Mouse (Mus musculus) neural tube, embryonic 15.5 days (tissue): ENCODE measurements around the gene Zfyve27. TPM values are rescaled to one million over a fixed set of nuclear protein-coding genes. Genes with fewer than 3 reads are reported as not detected.

Experiments used
- ATAC-seq: fragments of 200-750 bp; cut with Nextera tagmentation; 2 replicates; pipeline ENCODE4 v1.8.0; 2017; ENCODE audit warnings: mild to moderate bottlenecking, moderate TSS enrichment, moderate library complexity; ENCODE audit not compliant: low FRiP score
- H3K27ac ChIP-seq: fragments of 300-500 bp; sonication (generic); replicated peaks from 2 replicates; pipeline ENCODE4 v1.5.1; 2015; ENCODE audit warnings: mild to moderate bottlenecking, inconsistent platforms
- H3K27me3 ChIP-seq: fragments of 300-500 bp; sonication (generic); replicated peaks from 2 replicates; pipeline ENCODE4 v1.6.1; 2015; ENCODE audit warnings: inconsistent platforms
- H3K36me3 ChIP-seq: fragments of 300-500 bp; sonication (generic); 2 replicates; pipeline ENCODE4 v1.6.1; 2015; ENCODE audit warnings: inconsistent platforms
- H3K4me1 ChIP-seq: fragments of 300-500 bp; sonication (generic); 2 replicates; pipeline ENCODE4 v1.6.1; 2015; ENCODE audit warnings: inconsistent platforms
- H3K4me2 ChIP-seq: fragments of 300-500 bp; sonication (generic); 2 replicates; pipeline ENCODE4 v1.6.1; 2015; ENCODE audit warnings: inconsistent platforms, mild to moderate bottlenecking, moderate library complexity
- H3K4me3 ChIP-seq: fragments of 300-500 bp; sonication (generic); replicated peaks from 2 replicates; pipeline ENCODE4 v1.5.1; 2015; ENCODE audit warnings: mild to moderate bottlenecking, inconsistent platforms
- H3K9ac ChIP-seq: fragments of 300-500 bp; sonication (generic); replicated peaks from 2 replicates; pipeline ENCODE4 v1.6.1; 2015; ENCODE audit warnings: mild to moderate bottlenecking, inconsistent platforms
- H3K9me3 ChIP-seq: fragments of 300-500 bp; sonication (generic); replicated peaks from 2 replicates; pipeline ENCODE4 v1.6.1; 2016; ENCODE audit warnings: inconsistent platforms
- WGBS: fragments of 180-500 bp; shearing (Covaris S2); methylation state at CpG from one replicate; pipeline ENCODE4 v1.1.7; 2015; ENCODE audit warnings: mixed read lengths; 5-methylcytosine and 5-hydroxymethylcytosine counted together
- polyA plus RNA-seq: library from polyadenylated mRNA; unstranded; fragments of >200 nt; fragmentation: Nextera tagmentation; extraction: Ambion mirVana; gene quantifications from 2 replicates; pipeline ENCODE4 v1.2.1, GENCODE M21; 2015

Zfyve27 gene
- polyA plus RNA-seq, 1 experiment from 2014 or later: 62.6 TPM

DNA sequence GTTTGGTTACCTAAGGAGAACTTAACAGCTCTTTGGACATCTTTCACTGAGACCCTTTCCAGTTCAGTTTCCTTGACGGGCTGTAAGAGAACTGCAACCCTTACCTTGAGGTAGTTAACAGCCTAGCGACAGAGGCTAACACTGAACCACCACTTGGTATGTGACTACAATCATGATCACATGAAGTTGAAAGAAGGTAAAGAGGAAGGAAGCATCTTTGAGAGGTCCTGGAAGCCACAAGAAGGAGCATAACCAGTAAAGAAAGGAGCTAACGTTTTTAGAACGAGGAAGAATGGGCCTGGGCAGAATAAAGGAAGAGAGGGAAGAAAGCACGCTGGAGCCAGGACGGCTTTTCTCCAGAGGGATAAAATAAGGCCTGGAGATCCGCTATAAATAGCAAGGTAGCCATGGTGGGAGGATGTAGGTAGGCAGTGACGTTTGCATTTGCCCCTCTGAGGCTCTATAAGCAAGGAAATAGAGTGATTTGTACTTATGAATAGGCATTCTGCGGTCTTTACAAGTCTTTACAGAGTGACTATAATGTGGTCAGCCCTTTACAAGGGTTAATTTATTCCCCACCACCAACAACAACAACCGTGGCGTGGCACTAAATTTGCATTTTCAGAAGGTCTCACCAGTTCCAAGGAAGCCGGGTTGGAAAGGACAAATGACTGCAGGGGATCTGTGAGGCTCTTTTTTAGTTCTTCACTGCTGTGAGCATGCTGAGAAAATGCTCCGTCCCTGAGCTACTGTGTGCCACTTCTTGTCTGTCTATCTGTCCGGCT is 34.0 kb upstream of the Zfyve27 start:
- ATAC-seq: peak; percentile 29
- peaks cover 24% of the 10 kb centered on the region for H3K4me1 ChIP-seq
- H3K27ac ChIP-seq: peak overlapping the region; percentile 61
- H3K27me3 ChIP-seq: peaks cover 9% of the 10 kb centered on the region
- 8% methylated on average over 14 of the region's 14 CpGs for WGBS
- 0 out of 2 replicates have a peak, but pooled peaks cover 3% of the 10 kb centered on the region for H3K36me3 ChIP-seq
- H3K4me2 ChIP-seq: peak overlapping the region; percentile 98
- peak overlapping the region; percentile 70 for H3K9ac ChIP-seq
- H3K9me3 ChIP-seq: no peaks in the 10 kb centered on the region
- H3K4me3 ChIP-seq: peak overlapping the region; percentile 64

DNA sequence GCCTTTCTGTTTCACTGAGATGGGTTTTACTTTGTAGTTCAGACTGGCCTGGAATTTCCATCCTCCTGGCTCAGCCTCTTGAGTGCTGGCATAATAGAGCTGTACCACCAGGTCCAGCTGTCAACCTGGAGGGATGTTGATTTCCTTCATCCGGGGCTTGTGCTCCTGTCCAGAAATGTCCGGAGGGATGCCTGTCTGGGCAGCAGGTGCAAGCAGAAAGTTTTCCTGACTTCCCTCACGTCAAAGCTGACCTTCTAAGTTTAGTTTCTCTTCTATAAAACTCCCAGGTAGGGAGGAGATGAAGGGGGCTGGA is 33.5 kb upstream of the Zfyve27 start:
- no peak overlapping the region for H3K27ac ChIP-seq
- peaks cover 24% of the 10 kb centered on the region for H3K4me1 ChIP-seq
- WGBS: 36% methylated on average over 3 of the region's 3 CpGs
- ATAC-seq: no peak
- no peak overlapping the region for H3K4me2 ChIP-seq
- peaks cover 9% of the 10 kb centered on the region for H3K27me3 ChIP-seq
- H3K4me3 ChIP-seq: no peak overlapping the region
- no peak overlapping the region for H3K9ac ChIP-seq
- no peaks in the 10 kb centered on the region for H3K9me3 ChIP-seq
- no peaks in the 10 kb centered on the region for H3K36me3 ChIP-seq

DNA sequence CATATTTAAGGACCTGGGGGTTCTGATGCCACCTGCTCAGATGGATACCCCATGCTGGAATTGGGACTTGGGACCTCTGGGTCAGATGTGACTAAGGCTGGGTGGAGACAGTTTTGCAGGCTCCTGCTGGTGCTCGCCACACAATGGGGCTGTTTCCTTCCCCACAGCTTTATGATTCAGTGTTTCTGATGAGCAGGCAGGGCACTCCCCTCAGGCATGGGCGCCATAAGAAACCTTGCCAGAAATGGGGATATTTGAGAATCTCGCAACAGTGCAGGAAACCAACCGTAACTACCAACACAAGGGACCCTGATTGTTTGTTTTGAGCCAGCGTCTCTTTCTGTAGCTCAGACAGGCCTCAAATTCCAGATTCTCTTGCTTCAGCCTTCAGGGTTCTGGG is 32.6 kb upstream of the Zfyve27 start:
- Histone ChIP-seq H3K36me3 (no peaks in the 10 kb centered on the region), H3K27me3 (peaks cover 9% of the 10 kb centered on the region), H3K27ac (no peak overlapping the region), H3K9me3 (no peaks in the 10 kb centered on the region), H3K4me2 (no peak overlapping the region), H3K4me1 (peaks cover 24% of the 10 kb centered on the region), H3K9ac (no peak overlapping the region), H3K4me3 (no peak overlapping the region)
- 58% methylated on average over 5 of the region's 5 CpGs for WGBS
- no peak for ATAC-seq

DNA sequence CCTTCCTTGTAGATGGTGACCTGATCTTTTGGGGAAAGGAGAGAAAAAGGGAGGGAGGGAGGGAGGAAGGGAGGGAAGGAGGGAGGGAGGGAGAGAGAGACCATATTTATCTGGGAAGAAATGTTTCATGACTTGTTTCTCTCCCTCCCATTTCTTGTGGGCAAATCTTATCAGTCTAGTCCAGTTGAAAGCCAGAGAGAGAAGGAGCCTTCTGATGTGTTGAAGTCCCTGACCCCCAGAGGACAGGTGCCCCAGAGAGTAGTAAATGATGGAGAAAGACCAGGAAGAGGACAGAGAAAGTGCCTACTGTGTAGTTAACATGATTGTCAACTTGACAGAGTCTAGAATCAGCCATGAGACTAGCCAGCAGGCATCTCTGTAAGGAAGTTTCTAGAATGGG is 28.7 kb upstream of the Zfyve27 start:
- H3K4me1 ChIP-seq: peaks cover 2% of the 10 kb centered on the region; the same call in 1 of the 2 replicates
- H3K4me3 ChIP-seq: no peak overlapping the region
- H3K27me3 ChIP-seq: no peaks in the 10 kb centered on the region
- no peak overlapping the region for H3K4me2 ChIP-seq
- no peak overlapping the region for H3K9ac ChIP-seq
- H3K27ac ChIP-seq: no peak overlapping the region
- H3K9me3 ChIP-seq: no peaks in the 10 kb centered on the region
- ATAC-seq: no peak
- H3K36me3 ChIP-seq: no peaks in the 10 kb centered on the region

DNA sequence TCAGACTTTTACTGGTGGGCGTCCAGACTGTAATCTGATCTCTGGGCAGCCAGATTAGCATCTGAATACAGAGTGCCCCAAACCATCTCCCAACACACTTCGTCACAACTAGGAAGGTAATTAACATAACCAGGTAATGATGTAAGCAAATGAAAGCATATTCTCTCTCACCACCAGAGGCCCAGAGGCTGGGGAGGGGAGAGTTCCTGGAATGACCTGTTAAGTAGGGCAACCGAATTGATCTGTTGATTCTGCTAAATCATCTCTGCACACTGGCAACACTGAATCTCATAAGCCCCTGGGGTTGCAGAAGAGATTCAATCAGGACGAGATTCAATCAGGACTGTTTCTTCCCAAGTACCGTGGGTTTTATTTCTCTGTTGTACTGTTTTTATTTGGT is 27.6 kb upstream of the Zfyve27 start:
- Histone ChIP-seq H3K4me1 (no peaks in the 10 kb centered on the region), H3K4me3 (no peak overlapping the region), H3K27ac (no peak overlapping the region), H3K27me3 (no peaks in the 10 kb centered on the region), H3K9ac (no peak overlapping the region), H3K36me3 (no peaks in the 10 kb centered on the region), H3K9me3 (no peaks in the 10 kb centered on the region), H3K4me2 (no peak overlapping the region)
- 25% methylated on average over 5 of the region's 5 CpGs for WGBS
- ATAC-seq: no peak

DNA sequence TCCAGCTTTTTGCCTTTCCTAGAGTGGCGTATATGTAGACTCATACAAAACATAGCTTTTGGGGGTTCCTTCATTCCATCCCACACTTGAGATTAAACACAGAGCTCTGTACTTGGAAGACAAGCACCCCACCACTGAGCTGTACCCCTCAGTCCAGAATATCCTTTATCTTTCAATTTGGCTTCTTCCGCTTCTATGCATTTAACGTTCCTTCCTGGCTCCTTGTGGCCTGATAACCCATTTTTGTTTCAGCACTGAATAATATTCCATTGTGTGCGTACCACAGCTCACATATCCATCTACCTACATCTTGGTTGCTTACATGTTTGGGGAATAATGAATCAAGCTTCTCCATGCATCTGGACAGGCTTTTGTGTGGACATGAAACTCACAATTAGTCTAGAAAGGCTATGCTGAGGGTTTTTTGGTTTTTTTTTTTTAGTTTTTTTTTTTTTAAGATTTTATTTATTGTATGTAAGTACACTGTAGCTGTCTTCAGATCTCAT is 26.5 kb upstream of the Zfyve27 start:
- no peaks in the 10 kb centered on the region for H3K9me3 ChIP-seq
- H3K36me3 ChIP-seq: no peaks in the 10 kb centered on the region
- no peaks in the 10 kb centered on the region for H3K4me1 ChIP-seq
- ATAC-seq: no peak
- no peaks in the 10 kb centered on the region for H3K27me3 ChIP-seq
- no peak overlapping the region for H3K27ac ChIP-seq
- H3K9ac ChIP-seq: no peak overlapping the region
- no peak overlapping the region for H3K4me3 ChIP-seq
- no peak overlapping the region for H3K4me2 ChIP-seq
- WGBS: 92% methylated on average over 4 of the region's 4 CpGs

DNA sequence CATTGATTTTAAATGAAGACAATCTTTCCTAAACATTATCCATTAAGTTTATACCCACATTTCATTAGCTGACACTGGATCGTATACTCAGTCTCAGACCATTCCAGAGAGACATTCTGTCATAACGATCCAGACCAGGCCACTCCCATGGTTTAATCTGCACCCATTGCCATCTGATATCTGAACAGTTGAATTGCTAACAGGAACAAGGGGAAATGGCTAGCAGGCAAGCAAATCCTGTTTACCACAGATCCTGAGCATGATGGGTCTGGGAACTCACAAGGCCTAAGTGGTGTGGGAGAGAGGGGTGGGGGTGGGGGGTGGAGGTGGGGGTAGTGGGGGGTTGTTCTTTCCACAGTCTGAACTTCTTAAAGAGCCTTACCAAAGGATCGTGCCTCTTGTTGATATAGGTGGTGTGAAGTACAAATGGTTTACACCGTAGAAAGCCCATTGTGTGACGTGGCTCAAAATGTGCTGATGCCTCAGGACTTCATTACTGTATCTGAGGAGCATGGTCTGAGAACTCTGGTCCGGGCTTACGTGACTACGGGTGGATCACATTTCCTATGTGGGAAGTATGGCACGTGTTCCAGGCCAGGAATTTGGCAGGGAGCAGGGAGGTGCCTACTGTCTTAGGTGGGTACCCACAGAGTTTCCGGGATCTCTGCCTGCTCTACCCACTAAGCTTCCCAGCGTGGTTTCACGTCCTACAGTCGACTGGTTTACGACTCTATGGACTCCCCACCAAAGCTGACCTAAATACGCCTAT is 25.1 kb upstream of the Zfyve27 start:
- WGBS: 88% methylated on average over 15 of the region's 15 CpGs
- H3K9me3 ChIP-seq: no peaks in the 10 kb centered on the region
- H3K36me3 ChIP-seq: no peaks in the 10 kb centered on the region
- no peaks in the 10 kb centered on the region for H3K27me3 ChIP-seq
- H3K9ac ChIP-seq: no peak overlapping the region
- no peak overlapping the region for H3K4me2 ChIP-seq
- no peak for ATAC-seq
- H3K4me3 ChIP-seq: no peak overlapping the region
- no peak overlapping the region for H3K27ac ChIP-seq
- no peaks in the 10 kb centered on the region for H3K4me1 ChIP-seq

DNA sequence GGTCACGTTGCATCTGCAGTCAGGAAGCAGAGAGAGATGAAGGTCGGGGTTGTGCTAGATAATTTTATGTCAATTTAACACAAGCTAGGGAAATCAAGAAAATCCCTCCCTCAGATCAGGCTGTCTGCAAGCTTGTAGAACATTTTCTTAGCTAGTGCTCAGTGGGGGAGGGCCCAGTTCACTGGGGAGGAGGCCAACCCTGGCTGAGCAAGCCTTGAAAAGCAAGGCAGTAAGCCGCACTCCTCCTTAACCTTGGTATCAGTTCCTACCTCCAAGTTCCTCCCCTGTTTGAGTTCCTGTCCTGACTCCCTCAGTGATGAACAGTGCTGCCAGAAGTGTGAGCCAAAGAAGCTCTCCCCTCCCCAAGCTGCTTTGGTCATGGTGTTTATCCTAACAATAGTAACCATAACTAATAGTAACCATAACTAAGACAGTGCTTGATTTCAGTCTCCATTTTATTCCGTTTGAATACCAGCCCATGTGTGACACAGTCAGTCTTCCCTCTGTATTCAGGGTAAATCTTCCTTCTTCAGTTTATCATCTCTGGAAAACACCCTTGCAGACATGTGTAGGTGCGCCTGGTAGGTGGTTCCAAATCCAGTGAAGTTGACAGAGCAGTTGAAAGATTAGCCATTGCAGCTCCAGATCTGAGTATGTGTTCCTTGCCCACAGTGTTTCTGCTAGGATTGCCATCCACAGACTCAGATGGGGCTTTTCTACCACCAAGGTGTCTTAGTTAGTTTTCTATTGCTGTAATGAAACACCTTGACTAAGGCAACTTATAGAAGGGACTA is 23.8 kb upstream of the Zfyve27 start:
- Histone ChIP-seq H3K27ac (no peak overlapping the region), H3K36me3 (no peaks in the 10 kb centered on the region), H3K4me2 (no peak overlapping the region), H3K9ac (no peak overlapping the region), H3K4me3 (no peak overlapping the region), H3K9me3 (no peaks in the 10 kb centered on the region), H3K27me3 (no peaks in the 10 kb centered on the region), H3K4me1 (no peaks in the 10 kb centered on the region)
- ATAC-seq: no peak
- WGBS: 82% methylated on average over 5 of the region's 5 CpGs

DNA sequence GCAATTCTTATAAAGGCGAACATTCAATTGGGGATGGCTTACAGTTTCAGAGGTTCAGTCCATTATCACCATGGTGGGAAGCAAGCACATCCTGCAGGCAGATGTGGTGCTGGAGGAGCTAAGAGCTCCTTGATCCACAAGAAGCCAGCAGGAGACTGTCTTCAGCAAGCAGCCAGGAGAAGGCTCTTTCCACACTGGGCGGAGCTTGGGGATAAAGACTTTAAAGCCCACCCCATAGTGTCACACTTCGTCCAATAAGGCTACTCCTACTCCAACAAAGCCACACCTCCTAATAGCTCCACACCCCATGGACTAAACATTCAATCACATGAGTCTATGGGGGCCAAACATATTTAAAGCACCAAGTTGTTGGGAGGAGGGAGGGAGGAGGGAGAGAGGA is 21.8 kb upstream of the Zfyve27 start:
- Histone ChIP-seq H3K9ac (no peak overlapping the region), H3K27ac (no peak overlapping the region), H3K4me2 (no peak overlapping the region), H3K27me3 (peaks cover 9% of the 10 kb centered on the region; the same call in 1 of the 2 replicates), H3K9me3 (no peaks in the 10 kb centered on the region), H3K4me3 (no peak overlapping the region), H3K36me3 (no peaks in the 10 kb centered on the region), H3K4me1 (peaks cover 1% of the 10 kb centered on the region; the same call in 1 of the 2 replicates)
- WGBS: 76% methylated on average over 3 of the region's 3 CpGs
- no peak for ATAC-seq

DNA sequence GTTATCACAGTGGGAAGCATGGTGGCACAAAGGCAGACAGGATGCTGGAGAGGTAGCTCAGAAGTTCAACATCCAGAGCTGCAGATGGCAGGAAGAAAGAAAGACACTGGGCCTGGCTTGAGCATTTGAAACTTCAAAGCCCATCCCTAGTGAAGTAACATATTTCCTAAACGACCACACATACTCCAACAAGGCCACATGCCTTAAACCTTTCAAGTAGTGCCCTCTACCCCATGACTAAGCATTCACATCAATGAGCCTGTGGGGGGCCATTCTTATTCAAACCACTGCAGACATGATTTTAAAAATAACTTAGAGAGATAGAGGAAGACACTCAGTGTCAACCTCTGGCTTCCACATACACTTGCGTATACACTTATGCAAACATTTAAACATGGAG is 21.0 kb upstream of the Zfyve27 start:
- H3K9me3 ChIP-seq: no peaks in the 10 kb centered on the region
- no peak overlapping the region for H3K4me3 ChIP-seq
- H3K9ac ChIP-seq: no peak overlapping the region
- no peaks in the 10 kb centered on the region for H3K36me3 ChIP-seq
- H3K27ac ChIP-seq: no peak overlapping the region
- no peak for ATAC-seq
- H3K4me1 ChIP-seq: peaks cover 5% of the 10 kb centered on the region
- H3K4me2 ChIP-seq: no peak overlapping the region
- H3K27me3 ChIP-seq: peaks cover 9% of the 10 kb centered on the region; the same call in 1 of the 2 replicates
- 84% methylated on average over 2 of the region's 2 CpGs for WGBS

DNA sequence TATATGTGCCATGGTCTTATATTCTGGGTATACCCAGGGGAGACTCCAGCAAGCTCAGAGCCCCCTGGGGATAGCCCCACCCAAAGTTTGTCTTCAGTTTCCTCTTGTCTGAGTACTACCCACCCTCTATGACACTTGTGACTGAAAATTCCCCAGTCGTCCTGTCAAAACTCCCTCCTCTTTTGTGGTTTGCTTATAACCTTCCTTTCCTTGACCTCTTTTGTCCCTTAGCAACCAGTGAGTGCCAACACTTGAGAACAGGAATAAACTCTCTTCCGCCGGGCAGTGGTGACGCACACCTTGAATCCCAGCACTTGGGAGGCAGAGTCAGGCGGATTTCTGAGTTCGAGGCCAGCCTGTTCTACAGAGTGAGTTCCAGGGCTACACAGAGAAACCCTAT is 19.7 kb upstream of the Zfyve27 start:
- Histone ChIP-seq H3K27me3 (peaks cover 16% of the 10 kb centered on the region), H3K4me2 (no peak overlapping the region), H3K4me3 (no peak overlapping the region), H3K9me3 (no peaks in the 10 kb centered on the region), H3K4me1 (peaks cover 18% of the 10 kb centered on the region), H3K9ac (no peak overlapping the region), H3K27ac (no peak overlapping the region), H3K36me3 (no peaks in the 10 kb centered on the region)
- WGBS: 61% methylated on average over 6 of the region's 6 CpGs
- no peak for ATAC-seq
